Comparison of ENCODE assay signal across 8 mouse cellular contexts in the genomic region with DNA sequence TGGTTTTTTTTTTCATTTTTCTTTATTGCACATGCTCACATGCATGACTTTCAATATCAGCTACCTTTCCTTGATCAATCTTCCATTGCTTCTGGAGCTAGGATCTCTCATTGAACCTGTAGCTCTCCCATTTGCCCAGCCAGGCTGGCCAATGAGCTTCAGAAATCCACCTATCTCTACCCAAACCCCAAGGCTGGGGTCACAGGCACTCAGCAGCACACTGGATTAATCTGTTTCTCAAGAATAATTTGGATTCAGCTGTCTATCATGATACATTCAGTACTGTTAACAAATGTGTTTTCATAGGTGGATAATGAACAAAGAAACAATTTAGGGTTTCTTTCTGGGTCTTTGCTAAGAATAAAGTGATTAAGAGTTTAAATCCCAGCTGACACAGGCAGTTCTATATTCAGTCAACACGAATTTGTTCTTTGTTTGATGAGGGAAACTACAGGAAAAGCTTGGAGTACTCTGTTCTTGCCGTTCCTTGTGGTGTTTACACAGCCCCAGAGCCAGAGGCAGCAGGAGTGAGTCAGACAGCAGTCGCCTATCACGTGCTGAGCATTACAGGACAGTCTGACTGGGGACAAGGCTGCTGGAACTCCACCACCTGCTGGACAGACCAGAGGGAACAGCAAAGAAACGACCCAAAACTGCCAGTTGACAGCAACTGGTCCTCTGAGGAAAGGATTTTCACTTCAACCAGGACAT.
DNase-seq lines count a peak whose midpoint lies in the region; ATAC-seq lines count a peak whose summit lies in the region.

No protein-coding gene starts in this region.

- H3K27me3 ChIP-seq in forebrain, embryonic 10.5 days (ENCODE audit: poor library complexity, severe bottlenecking): no peaks in the 10 kb centered on the region
- no peaks in the 10 kb centered on the region for H3K27me3 ChIP-seq in heart, embryonic 15.5 days

- H3K4me3 ChIP-seq in forebrain, embryonic 10.5 days: no peak overlapping the region
- H3K4me3 ChIP-seq in heart, embryonic 15.5 days: no peak overlapping the region

- no peaks in the 10 kb centered on the region for H3K9me3 ChIP-seq in forebrain, embryonic 10.5 days
- H3K9me3 ChIP-seq in heart, embryonic 15.5 days (replicated peaks): no peaks in the 10 kb centered on the region

- H3K4me2 ChIP-seq in heart, embryonic 15.5 days: no peak overlapping the region

- DNase-seq in layer of hippocampus, adult 11-12 months (ENCODE audit: low spot score): peak; percentile 66
- DNase-seq in layer of hippocampus, postnatal 25 days (ENCODE audit: extremely low spot score in 1 of 2, low spot score in 1 of 2): no peak
- peak; percentile 18 for DNase-seq in forebrain, embryonic 10.5 days (ENCODE audit: extremely low spot score, low spot score)
- peak; percentile 77 to 93 for DNase-seq in kidney, postnatal 25 days
- peak; percentile 71 to 87 for DNase-seq in lung, adult 18-20 months
- peak; percentile 56 for DNase-seq in ovary, postnatal 36 days (ENCODE audit: low spot score)
- DNase-seq in natural killer cell, adult 2 months (ENCODE audit: low spot score in 2 of 2): no peak

- no peaks in the 10 kb centered on the region for H3K36me3 ChIP-seq in forebrain, embryonic 10.5 days (replicated peaks)
- H3K36me3 ChIP-seq in heart, embryonic 15.5 days: no peaks in the 10 kb centered on the region

- H3K27ac ChIP-seq in forebrain, embryonic 10.5 days: no peak overlapping the region
- peak overlapping the region; percentile 2; the same call in 1 of the 2 replicates for H3K27ac ChIP-seq in heart, embryonic 15.5 days

- peak; percentile 90 for ATAC-seq in heart, embryonic 15.5 days (replicated peaks; ENCODE audit: insufficient number of reproducible peaks, insufficient read depth, low FRiP score, low read depth)

- no peaks in the 10 kb centered on the region for H3K4me1 ChIP-seq in forebrain, embryonic 10.5 days
- H3K4me1 ChIP-seq in heart, embryonic 15.5 days (replicated peaks): peaks cover 41% of the 10 kb centered on the region

- H3K9ac ChIP-seq in heart, embryonic 15.5 days: no peak overlapping the region

- WGBS in forebrain, embryonic 10.5 days: 20% methylated on average over 5 of the region's 5 CpGs
- WGBS in heart, embryonic 15.5 days: 7% methylated on average over 5 of the region's 5 CpGs

Comparison
In these comparisons a context has a peak if more than half of its experiments do, and no peak if none do; other contexts are left out.
1. DNase-seq: peak in layer of hippocampus, adult 11-12 months (single experiment), forebrain, embryonic 10.5 days (single experiment), kidney, postnatal 25 days (2 of 2), lung, adult 18-20 months (2 of 2) and ovary, postnatal 36 days (single experiment); none in layer of hippocampus, postnatal 25 days (0 of 2) and natural killer cell, adult 2 months (0 of 2).